Mouse (Mus musculus): ENCODE measurements around the gene Sugct. TPM values are rescaled to one million over a fixed set of nuclear protein-coding genes. Genes with fewer than 3 reads are reported as not detected.
"Not testable (repeated sequence)": the region's sequence is repeated elsewhere in the genome, so short reads cannot be mapped to it uniquely, and the experiment has no call there.

Sugct gene
- total and polyA plus RNA-seq, 2 experiments = 10.9 to 25.4 TPM

- H3K9ac ChIP-seq (ENCODE audit: low read depth, low read length) = no peak overlapping the region
- no peak for DNase-seq (ENCODE audit: extremely low read depth, low read depth, low spot score)
- no peak overlapping the region for H3K27ac ChIP-seq (replicated peaks; ENCODE audit: insufficient read depth, low read depth, low read length)
- H3K4me3 ChIP-seq (ENCODE audit: insufficient read depth, low read depth, low read length) = no peak overlapping the region
- H3K36me3 ChIP-seq (ENCODE audit: control insufficient read depth, insufficient read depth, low read length) = no peaks in the 10 kb centered on the region
- no peaks in the 10 kb centered on the region for H3K79me2 ChIP-seq (ENCODE audit: control insufficient read depth, insufficient read depth, low read length)
- no peaks in the 10 kb centered on the region for H3K27me3 ChIP-seq (ENCODE audit: control insufficient read depth, insufficient read depth, low read length)
- WGBS = 76% methylated on average over 1 of the region's 1 CpGs
- H3K4me1 ChIP-seq (ENCODE audit: control insufficient read depth, insufficient read depth, low read length) = no peaks in the 10 kb centered on the region
- TF ChIP-seq CTCF (IDR thresholded peaks at IDR 0.05; ENCODE audit: low read depth, low read length) = no peak
- TF ChIP-seq POLR2A (IDR thresholded peaks at IDR 0.05; ENCODE audit: extremely low read depth, insufficient read depth, low read length) = no peak
Observed at GRCm38 (mm10) chr13:17536341-17536740, 159.0 kb downstream of the Sugct start.

DNA sequence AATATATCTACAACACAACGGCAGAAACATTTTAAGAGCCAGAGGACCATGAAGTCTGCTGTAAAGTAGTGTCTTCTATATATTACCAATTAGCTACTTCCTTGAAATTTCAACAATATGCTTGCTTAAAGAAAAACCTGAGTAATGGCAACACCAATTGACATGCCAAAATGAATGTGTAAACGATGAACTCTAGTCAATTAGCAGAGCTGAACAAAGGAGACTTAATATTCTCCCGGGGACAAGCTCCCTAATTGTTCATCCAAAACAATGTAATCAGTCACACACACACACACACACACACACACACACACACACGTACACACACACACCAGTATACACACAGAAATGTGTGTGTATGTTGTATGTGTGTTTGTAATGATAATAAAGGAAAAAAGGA lies 160.5 kb downstream of the Sugct start:
- Histone ChIP-seq H3K27ac (replicated peaks; ENCODE audit: insufficient read depth, low read depth, low read length) (no peak overlapping the region), H3K4me3 (ENCODE audit: insufficient read depth, low read depth, low read length) (no peak overlapping the region), H3K36me3 (ENCODE audit: control insufficient read depth, insufficient read depth, low read length) (no peaks in the 10 kb centered on the region), H3K79me2 (ENCODE audit: control insufficient read depth, insufficient read depth, low read length) (no peaks in the 10 kb centered on the region), H3K27me3 (ENCODE audit: control insufficient read depth, insufficient read depth, low read length) (no peaks in the 10 kb centered on the region), H3K4me1 (ENCODE audit: control insufficient read depth, insufficient read depth, low read length) (no peaks in the 10 kb centered on the region), H3K9ac (ENCODE audit: low read depth, low read length) (no peak overlapping the region)
- 65% methylated on average over 4 of the region's 4 CpGs for WGBS
- no peak for TF ChIP-seq POLR2A (IDR thresholded peaks at IDR 0.05; ENCODE audit: extremely low read depth, insufficient read depth, low read length)
- no peak for TF ChIP-seq CTCF (IDR thresholded peaks at IDR 0.05; ENCODE audit: low read depth, low read length)
- DNase-seq (ENCODE audit: extremely low read depth, low read depth, low spot score) = no peak

DNA sequence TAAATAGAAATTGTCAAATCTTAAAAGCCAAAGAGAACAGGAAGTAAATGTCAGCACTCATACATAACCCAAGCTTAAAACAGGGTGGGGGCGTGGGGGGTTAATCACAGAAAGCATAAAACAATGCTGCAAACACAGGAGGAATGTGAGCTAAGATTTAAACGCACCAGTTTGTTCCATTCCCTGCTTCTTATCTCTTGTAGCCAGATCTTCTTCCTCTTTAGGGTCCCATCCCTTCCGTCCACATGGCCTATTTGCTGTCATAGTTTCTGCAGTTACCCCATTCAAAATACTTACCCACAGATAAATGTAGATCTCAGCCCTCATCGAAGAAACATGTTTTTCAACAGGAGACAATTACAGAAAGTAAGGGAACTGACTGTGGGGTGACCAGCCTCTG lies 160.9 kb downstream of the Sugct start:
- Histone ChIP-seq H3K4me3 (ENCODE audit: insufficient read depth, low read depth, low read length) (no peak overlapping the region), H3K9ac (ENCODE audit: low read depth, low read length) (no peak overlapping the region), H3K27ac (replicated peaks; ENCODE audit: insufficient read depth, low read depth, low read length) (no peak overlapping the region), H3K36me3 (ENCODE audit: control insufficient read depth, insufficient read depth, low read length) (no peaks in the 10 kb centered on the region), H3K4me1 (ENCODE audit: control insufficient read depth, insufficient read depth, low read length) (no peaks in the 10 kb centered on the region), H3K27me3 (ENCODE audit: control insufficient read depth, insufficient read depth, low read length) (no peaks in the 10 kb centered on the region), H3K79me2 (ENCODE audit: control insufficient read depth, insufficient read depth, low read length) (no peaks in the 10 kb centered on the region)
- TF ChIP-seq CTCF (IDR thresholded peaks at IDR 0.05; ENCODE audit: low read depth, low read length) (no peak), POLR2A (IDR thresholded peaks at IDR 0.05; ENCODE audit: extremely low read depth, insufficient read depth, low read length) (no peak)
- no peak for DNase-seq (ENCODE audit: extremely low read depth, low read depth, low spot score)
- WGBS = 63% methylated on average over 4 of the region's 4 CpGs

GRCm38 (mm10) chr13:17511184-17511778 lies 184.1 kb downstream of the Sugct start:
- no peak for TF ChIP-seq POLR2A (IDR thresholded peaks at IDR 0.05; ENCODE audit: extremely low read depth, insufficient read depth, low read length)
- TF ChIP-seq CTCF (IDR thresholded peaks at IDR 0.05; ENCODE audit: low read depth, low read length) = no peak
- Histone ChIP-seq H3K27me3 (ENCODE audit: control insufficient read depth, insufficient read depth, low read length) (no peaks in the 10 kb centered on the region), H3K4me1 (ENCODE audit: control insufficient read depth, insufficient read depth, low read length) (no peaks in the 10 kb centered on the region), H3K79me2 (ENCODE audit: control insufficient read depth, insufficient read depth, low read length) (no peaks in the 10 kb centered on the region), H3K4me3 (ENCODE audit: insufficient read depth, low read depth, low read length) (no peak overlapping the region), H3K36me3 (ENCODE audit: control insufficient read depth, insufficient read depth, low read length) (no peaks in the 10 kb centered on the region), H3K9ac (ENCODE audit: low read depth, low read length) (no peak overlapping the region), H3K27ac (replicated peaks; ENCODE audit: insufficient read depth, low read depth, low read length) (no peak overlapping the region)
- WGBS = 77% methylated on average over 4 of the region's 4 CpGs
- DNase-seq (ENCODE audit: extremely low read depth, low read depth, low spot score) = no peak

GRCm38 (mm10) chr13:17494936-17495335 lies 200.4 kb downstream of the Sugct start:
- no peak for TF ChIP-seq CTCF (IDR thresholded peaks at IDR 0.05; ENCODE audit: low read depth, low read length)
- no peaks in the 10 kb centered on the region for H3K4me1 ChIP-seq (ENCODE audit: control insufficient read depth, insufficient read depth, low read length)
- H3K27ac ChIP-seq (replicated peaks; ENCODE audit: insufficient read depth, low read depth, low read length) = no peak overlapping the region
- 81% methylated on average over 1 of the region's 1 CpGs for WGBS
- H3K27me3 ChIP-seq (ENCODE audit: control insufficient read depth, insufficient read depth, low read length) = no peaks in the 10 kb centered on the region
- H3K79me2 ChIP-seq (ENCODE audit: control insufficient read depth, insufficient read depth, low read length) = no peaks in the 10 kb centered on the region
- no peak for DNase-seq (ENCODE audit: extremely low read depth, low read depth, low spot score)
- H3K4me3 ChIP-seq (ENCODE audit: insufficient read depth, low read depth, low read length) = no peak overlapping the region
- H3K36me3 ChIP-seq (ENCODE audit: control insufficient read depth, insufficient read depth, low read length) = no peaks in the 10 kb centered on the region
- no peak overlapping the region for H3K9ac ChIP-seq (ENCODE audit: low read depth, low read length)

DNA sequence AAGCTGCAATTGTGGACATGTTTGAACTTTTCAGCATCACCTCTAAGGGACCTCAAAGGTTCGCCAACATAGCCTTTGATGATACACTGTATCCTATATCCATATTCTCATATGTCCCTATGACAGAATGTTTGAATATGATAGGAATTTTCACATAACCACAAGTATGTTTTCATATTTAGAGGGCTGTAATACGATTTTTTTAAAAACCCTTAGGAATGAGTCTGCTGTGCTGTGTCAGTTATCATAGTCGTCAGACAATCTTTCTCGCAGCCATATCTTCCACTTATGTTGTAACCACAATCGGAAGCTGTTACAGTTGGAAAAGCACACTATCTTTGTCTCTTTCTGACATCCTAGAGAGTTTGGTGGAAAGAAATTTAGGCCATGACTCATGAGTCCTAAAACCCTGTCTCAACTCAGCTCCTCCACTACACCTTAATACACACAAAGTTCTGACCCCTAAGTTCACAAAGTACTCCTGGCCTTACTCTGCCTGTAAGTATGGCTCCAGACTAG lies 201.2 kb downstream of the Sugct start:
- 85% methylated on average over 5 of the region's 5 CpGs for WGBS

DNA sequence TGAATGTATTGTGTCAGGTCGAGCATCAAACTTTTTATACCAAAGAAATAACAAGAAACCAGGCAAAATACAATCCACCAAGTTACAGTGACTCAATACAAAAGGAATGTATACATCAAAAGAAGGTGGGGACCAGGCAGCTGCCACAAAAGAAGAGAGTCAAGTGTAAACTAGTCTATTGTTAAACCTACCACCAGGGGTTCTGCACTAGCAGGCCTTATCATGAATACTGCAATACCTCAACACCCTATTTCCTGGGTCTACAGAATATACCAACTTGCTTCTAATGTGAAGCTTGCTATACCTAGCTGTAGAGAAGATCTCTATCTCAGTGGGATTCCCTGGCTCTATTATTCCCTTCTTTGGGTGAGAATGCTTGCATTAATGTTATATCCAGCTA lies 237.4 kb downstream of the Sugct start:
- not testable (repeated sequence) for H3K9ac ChIP-seq (ENCODE audit: low read depth, low read length); H3K4me1 ChIP-seq (ENCODE audit: control insufficient read depth, insufficient read depth, low read length); H3K79me2 ChIP-seq (ENCODE audit: control insufficient read depth, insufficient read depth, low read length); DNase-seq (ENCODE audit: extremely low read depth, low read depth, low spot score); H3K4me3 ChIP-seq (ENCODE audit: insufficient read depth, low read depth, low read length); H3K36me3 ChIP-seq (ENCODE audit: control insufficient read depth, insufficient read depth, low read length); H3K27ac ChIP-seq (replicated peaks; ENCODE audit: insufficient read depth, low read depth, low read length); H3K27me3 ChIP-seq (ENCODE audit: control insufficient read depth, insufficient read depth, low read length)
- WGBS = 57% methylated on average over 1 of the region's 1 CpGs

More for the DNA sequence above, 201.2 kb downstream of the Sugct start:
- DNase-seq (ENCODE audit: extremely low read depth, low read depth, low spot score) = no peak
- H3K27me3 ChIP-seq (ENCODE audit: control insufficient read depth, insufficient read depth, low read length) = no peaks in the 10 kb centered on the region
- no peak overlapping the region for H3K9ac ChIP-seq (ENCODE audit: low read depth, low read length)
- H3K4me1 ChIP-seq (ENCODE audit: control insufficient read depth, insufficient read depth, low read length) = no peaks in the 10 kb centered on the region
- no peak overlapping the region for H3K27ac ChIP-seq (replicated peaks; ENCODE audit: insufficient read depth, low read depth, low read length)
- TF ChIP-seq CTCF (IDR thresholded peaks at IDR 0.05; ENCODE audit: low read depth, low read length) = no peak
- TF ChIP-seq POLR2A (IDR thresholded peaks at IDR 0.05; ENCODE audit: extremely low read depth, insufficient read depth, low read length) = no peak
- H3K36me3 ChIP-seq (ENCODE audit: control insufficient read depth, insufficient read depth, low read length) = no peaks in the 10 kb centered on the region
- H3K4me3 ChIP-seq (ENCODE audit: insufficient read depth, low read depth, low read length) = no peak overlapping the region
- no peaks in the 10 kb centered on the region for H3K79me2 ChIP-seq (ENCODE audit: control insufficient read depth, insufficient read depth, low read length)
